Mouse (Mus musculus) T-helper 2 cell (primary cell): ENCODE results near the gene Igf1r.

Source experiments
- in situ Hi-C: fragments of 300-600 bp; cut with MboI, MseI; formaldehyde crosslinking; loops from one replicate; pipeline ENCODE4 v1.15.1; 2025; ENCODE audit warnings: high pct_unique_total_duplicates

Gene Igf1r

DNA sequence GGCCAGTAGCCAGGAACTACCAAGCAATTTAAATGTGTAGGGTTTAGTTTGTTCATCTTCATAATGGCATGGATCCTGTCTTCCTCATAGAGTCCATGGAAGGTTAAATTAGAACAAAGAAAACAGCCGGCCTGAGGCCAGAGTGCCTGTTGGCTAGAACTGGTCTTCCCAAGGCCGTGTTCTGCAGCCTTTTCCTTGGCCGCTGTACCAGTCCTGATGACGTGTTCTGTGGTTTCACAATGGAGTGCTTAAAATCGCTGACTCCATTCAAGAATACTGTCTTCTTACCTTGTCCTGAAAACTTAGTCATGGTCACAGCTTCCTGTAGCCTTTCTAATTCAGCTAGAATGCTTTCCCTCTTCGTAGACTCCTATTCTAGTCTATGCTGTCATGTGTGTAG lies 53.9 kb downstream of the Igf1r start:
- in situ Hi-C loops = no loop called here

DNA sequence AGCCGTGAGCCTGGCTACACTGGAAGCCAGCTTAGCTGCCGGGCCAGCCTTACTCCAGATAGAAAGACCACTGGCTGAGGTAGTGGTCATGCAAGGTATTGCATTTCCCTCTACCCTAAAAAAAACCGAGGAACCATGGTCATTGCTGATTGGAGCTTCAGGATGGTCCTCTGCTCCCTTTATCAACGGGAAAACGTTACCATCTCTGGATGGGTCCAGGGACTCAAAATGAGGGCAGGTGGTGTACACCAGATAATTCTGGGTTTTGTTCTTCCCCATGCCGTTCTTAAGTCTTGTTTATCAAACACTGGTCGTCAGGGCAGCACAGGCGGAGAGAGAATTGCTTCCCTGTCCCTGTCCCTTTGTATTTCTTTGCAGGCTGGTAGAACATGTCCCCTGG lies 57.0 kb downstream of the Igf1r start:
- in situ Hi-C loops = no loop called here

DNA sequence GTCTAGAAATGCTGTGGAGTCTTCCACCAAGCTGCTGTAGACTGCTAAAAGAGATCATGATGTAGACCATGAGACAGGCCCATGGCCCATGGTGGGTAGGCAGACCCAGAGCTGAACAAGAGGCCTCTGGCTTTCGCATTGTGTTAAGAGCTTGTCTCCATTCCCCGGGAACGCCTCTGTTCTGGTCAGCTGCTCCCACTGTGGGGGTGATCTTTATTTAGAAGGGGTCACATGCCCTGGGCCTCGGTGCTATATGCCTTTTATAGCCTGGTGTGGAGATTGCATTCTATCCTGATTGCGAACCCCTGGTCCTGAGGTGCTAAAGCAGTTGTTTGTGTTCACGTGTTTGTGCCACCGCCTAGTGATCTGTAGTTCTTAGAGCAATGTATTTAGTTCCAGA lies 57.5 kb downstream of the Igf1r start:
- in situ Hi-C loops = no loop called here

DNA sequence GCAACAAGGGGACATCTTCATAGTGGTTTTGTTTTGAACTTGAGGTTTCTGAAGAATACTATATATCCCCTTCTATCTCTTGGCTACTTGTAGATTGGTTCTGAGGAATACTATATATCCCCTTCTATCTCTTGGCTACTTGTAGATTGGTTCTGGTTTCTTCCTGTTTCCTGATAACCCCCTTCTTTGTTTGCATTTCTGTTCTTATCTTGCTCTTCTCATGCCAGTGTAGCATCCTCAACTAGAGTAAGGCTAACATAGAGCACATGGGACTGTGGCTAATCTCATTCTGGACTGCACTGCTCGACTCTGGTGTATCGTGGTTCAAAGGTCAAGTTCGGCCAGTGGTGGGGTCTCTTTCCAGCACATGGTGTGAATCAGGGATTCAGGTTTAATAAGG lies 58.2 kb downstream of the Igf1r start:
- in situ Hi-C loops = no loop called here

DNA sequence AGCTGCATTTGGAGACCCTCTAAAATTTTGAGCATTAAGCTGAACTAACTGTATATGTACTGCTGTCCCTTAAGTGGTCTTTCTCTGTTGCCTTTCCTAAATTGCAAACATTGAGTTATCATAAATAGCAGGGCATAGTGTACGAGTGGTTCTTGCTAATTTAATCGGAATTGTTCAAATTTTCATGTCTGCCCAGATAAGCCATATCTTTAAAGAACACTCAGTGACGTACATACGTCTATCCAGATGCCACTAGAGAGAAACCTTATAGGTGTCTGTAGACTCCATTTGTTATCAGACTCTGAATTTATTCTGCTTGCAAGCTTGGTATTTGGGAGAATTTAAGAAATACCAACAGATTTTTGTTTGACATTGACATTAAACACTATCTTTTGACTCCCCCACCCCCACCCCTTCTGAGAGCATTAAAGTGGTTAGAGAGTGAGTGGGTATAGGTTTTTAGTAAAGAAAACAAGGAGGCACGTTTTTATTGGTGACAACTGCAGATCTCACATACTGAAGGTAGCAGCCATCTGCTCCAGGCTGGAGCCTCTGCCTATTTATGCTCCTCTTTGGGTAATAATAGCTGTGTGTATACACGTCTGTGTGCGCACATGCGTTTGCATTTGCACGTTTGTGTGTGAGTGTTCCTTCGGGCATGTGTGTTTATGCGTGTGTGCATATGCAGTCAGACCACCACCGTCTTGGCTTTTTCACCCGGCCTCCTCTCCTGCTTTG lies 58.9 kb downstream of the Igf1r start:
- in situ Hi-C loops = no loop called here

DNA sequence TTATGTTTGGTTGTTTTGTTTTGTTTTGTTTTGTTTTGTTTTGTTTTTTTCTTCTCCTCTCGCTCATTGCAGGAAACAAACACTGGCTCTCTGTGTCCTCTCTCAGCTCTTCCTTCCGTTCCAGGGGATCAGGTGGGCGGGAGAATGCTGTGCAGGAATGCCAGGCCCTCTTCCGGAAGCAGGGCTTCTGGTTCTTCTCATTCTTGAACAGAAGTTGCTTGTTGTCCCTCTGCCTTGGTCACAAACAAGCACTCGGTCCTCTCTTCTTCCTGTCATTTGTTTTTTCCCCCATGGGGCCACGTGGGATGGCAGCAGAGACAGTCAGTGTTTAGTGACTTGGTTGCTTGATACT lies 59.5 kb downstream of the Igf1r start:
- in situ Hi-C loops = no loop called here

DNA sequence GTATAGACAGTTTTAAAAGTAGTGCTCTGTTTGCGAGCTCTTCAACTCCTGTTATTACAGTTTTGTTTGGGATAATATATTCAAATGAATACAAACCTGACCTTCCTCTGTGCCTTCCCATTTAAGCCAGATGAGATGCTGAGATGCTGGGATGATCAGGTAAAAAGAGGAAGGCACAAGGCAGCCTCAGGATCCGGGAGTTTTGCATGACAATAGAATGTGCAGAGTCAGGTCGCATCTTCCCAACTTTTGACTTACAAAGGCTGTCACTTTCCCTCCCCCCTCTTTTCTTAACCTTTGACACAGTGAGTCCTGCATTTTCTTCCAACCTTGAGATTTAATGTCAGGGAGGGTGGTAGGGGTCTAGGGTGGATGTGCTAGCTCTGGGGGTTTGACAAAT lies 61.9 kb downstream of the Igf1r start:
- in situ Hi-C loops = no loop called here

DNA sequence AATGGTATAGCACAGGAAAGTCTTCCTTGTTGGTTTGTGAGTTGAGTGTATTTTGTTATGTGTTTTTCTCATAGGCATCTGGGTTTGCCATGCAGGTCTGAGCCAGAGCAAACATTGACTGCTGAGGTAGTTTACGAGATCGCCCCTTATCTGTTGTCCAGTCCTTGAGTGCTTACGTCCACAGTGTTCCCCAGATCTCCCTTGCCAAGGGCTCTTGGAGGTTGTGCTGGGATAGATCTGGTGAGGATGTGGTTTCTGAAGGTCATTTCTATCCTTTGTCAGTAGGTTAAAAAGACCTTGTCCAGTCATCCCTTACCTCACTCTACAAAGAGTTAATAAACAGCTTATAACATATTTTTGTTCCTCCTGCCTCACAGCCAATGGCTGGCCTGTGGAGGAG lies 62.8 kb downstream of the Igf1r start:
- in situ Hi-C loops = no loop called here

DNA sequence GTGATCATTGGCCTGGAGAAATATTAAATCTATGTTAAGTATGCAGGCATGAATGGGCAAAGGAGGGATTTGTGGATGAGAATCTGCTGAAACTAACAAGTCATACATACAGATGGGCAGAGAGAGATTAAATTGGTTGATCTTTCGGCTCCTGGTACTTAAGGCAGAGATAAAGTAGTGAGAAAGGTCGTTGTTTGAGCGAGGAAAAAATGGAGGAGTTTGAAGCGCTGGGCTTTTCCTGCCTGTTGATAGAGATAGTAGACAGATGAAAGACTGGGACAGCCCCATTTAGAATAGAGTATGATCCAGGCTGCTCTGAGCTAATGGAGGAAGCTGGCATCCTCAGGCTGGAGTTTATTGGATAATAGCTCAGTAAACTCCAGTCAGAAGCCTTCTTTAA lies 65.4 kb downstream of the Igf1r start:
- in situ Hi-C loops = no loop called here

DNA sequence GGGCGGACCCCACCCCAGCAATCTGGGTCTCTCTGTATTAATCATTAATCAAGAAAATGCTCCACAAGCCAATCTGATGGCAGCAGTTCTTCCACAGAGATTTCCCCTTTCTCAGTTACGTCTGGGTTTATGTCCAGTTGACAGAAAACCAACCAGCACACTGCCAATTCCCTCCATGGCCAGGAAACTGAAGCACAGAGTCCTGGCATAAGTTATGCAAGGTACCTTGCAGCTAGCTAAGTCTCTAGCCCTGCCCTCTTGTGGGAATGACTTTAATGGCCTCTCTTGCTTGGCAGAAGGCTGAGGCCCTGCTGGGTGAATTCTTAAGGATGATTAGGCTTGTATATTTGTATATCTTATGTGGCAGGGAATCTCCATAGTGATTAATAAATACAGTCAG lies 67.9 kb downstream of the Igf1r start:
- in situ Hi-C loops = no loop called here

DNA sequence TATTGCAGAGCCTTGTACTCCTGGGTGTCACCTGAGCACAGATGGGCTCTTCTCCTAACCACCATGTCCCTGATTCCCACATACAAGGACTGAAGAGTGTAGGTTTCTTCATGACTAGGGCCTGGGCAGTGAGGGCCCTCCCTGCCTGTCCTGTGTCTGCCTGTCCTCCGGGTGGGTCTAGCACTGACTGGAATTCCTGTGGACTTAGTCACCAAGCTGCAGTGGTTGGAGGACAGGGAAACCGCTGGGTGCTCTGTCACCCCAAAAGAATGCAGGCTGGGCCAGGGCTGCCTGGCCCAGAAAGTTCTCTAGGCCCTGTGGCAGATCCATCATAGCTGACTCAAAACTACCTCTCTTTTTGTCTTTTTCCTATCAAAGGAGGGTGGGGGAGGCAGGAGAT lies 69.1 kb downstream of the Igf1r start:
- in situ Hi-C loops = no loop called here

DNA sequence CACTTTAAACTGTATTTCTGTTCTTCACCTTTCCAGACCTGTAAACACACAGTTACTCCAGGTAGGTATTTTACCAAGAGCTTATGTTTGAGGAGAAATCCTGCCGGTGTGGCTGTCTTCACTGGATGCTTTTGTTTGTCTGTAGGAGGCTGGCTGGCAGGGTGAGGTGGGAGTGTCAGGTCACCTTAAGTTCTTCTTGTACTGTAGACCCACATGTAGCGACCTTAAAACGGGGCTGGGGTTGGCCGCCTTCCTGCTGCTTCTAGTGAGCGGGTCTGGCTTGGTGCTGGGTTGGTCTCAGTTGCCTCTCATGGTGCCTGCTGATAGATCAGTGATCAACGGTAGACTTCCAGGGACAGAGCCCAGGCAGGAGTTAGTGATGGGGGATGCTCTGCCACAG lies 69.6 kb downstream of the Igf1r start:
- in situ Hi-C loops = no loop called here

DNA sequence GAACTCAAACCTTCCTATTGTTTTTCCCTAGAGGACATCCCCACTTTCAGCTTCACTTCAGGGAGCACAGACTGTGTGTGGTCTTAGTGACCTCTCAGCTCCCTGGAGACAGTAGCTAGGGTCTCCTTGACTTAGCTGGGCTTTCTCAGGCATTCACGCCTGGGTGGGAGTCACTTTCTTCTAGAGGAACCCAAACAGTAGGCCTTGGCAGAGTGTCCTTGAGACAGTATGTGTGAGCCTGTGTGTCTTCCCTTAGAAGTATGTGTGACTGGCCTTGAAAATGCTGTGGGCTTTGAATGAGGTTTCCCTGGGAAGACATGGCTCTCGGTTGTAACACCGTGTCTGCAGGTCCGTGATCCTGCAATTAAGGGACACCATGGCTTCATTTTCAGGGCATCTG lies 71.3 kb downstream of the Igf1r start:
- in situ Hi-C loops = no loop called here

DNA sequence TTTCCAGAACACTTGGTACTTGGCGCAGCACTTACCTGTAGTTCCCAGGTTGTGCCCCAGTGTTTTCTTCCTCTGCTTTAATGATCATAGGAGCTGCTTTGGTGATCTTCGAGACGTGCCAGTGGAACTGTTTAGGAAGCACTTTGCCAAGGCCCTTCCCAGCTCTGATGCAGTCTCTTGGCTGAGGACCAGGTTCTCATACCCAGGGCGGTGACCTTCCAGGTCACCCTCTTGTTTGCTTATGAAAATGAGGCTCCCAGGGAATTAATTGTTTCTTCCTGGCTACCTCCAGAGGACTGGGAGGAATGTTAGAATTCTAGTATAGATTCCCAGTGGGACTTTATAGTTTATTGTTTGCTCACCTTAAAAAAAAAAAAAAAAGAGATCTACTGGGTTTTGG lies 72.0 kb downstream of the Igf1r start:
- in situ Hi-C loops = no loop called here

DNA sequence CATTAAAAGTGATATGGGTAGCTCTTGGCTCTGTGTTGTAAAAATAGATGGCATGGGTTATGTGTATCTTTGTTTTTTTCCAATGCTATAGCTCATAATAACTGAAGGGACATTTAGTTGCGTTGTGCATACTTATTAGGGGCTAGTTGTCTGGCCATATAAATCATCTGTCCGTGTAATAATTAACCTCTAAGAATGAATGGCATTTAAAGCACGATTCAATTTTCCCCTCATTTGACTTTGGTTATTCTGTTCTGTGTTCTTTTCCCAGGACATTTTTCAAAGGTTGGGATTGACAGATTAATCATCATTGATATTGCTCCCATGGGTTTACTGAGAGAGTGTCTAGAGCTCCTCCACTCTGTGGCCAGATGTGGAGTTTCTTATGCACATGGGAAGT lies 72.8 kb downstream of the Igf1r start:
- in situ Hi-C loops = no loop called here

DNA sequence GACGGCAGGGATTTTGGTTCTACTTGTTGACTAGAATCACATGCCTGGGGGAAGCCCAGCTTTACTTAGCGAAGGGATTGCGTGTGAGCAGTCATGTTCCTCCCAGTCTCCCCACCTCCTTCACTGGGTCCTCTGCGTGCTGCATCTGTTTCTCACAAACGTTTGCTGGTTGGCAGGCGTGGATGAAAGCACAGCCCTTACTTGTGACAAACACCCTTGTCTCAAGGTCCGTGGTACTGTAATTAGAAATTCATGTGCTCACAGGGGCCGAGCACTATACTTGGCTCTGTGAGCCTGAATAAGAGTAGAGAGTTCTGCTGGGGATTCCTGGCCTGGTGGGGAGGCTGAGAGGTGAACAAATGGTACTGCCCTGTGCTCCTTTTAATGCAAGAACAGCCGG lies 73.4 kb downstream of the Igf1r start:
- in situ Hi-C loops = no loop called here

DNA sequence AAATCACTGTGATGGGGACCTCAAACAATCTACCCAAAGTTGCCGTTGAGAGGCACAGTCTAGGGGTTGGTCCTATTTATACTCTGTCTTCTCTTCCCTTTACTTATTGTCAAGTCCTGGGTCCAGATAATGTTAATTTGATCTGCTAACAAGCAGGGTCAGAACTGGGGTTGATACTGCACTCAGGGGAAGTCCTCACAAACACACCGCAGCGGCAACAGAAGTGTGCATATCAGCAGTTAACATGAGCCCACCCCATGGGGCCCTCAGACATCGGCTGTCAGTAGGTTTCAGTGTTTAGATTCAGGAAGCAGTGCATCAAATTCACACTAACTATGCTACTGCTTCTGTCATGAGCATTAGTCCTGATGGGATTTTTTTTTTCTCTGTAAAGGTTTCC lies 75.5 kb downstream of the Igf1r start:
- in situ Hi-C loops = no loop called here

DNA sequence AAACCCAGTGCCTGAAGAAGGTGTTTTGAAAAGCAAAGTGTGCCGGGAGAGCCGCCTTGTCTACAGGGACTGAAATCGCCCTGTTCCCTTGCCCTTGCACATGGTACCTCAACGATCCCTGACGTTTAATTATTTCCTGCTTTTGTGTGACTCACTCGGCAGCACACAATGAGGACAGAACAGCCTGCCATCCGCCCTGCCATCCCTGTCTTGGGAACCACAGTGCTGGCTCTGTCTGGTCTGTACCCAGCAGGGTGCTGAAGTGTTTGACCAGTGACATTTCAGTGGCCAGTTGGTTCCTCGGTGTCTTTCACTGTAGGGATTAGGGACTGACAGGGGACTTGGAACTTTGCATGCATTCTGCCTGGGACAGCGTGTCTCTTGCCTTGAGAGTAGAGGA lies 78.2 kb downstream of the Igf1r start:
- in situ Hi-C loops = no loop called here

DNA sequence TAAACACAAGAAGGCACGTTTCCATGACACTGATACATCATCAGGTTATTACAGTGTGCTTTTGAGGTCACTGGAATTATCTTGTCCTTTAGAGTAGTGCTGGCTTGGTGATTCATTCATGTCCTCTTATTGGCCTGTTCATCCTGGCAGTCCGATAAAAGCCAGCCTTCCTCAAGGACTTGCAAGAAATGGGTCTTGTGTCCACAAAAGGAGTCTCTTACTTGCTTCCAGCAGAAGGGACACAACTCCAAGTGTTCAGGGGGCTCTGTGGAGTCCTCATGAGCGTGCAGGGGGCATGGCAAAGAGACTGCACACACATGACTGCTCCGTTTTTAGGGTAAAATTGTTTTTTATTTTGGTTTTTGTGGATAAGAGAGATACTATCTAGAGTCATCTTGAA lies 83.9 kb downstream of the Igf1r start:
- in situ Hi-C loops = no loop called here

DNA sequence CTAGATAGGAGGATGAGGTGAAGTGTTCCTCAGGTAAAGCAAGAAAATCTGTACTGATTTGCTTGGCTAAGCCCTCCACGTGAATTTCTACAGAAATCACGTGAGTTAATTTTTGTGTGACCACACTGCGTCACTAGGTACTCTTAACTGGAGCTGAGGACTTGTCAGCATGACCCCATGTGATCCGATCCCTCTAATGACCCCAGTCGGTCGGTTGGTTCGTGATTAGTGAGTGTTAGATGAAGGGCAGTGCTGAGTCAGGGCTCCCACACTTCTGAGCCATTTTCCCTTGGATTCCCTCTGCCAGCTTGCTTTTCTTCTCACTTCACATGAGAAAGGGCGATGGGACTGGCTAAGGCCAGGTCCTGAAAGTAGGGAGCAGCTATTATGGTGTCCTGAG lies 86.2 kb downstream of the Igf1r start:
- in situ Hi-C loops = no loop called here

DNA sequence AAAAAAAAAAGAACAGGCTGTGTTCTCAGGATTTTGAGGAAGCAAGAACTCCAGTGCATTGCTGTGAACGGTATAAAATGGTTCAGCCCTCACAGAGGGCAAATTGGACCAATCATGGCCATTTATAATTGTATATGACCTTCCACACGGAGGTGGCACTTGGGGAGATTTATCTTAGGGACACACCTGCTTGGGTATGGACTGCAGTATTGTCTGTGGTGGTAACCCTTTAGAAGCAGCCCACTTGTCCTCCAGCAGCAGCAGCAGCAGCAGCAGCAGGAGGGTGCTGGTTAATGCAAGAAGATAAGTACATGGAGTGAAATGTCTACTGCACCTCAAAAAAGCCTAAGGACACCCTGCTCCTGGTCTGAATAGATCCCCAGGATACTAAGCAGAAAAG lies 86.9 kb downstream of the Igf1r start:
- in situ Hi-C loops = no loop called here

DNA sequence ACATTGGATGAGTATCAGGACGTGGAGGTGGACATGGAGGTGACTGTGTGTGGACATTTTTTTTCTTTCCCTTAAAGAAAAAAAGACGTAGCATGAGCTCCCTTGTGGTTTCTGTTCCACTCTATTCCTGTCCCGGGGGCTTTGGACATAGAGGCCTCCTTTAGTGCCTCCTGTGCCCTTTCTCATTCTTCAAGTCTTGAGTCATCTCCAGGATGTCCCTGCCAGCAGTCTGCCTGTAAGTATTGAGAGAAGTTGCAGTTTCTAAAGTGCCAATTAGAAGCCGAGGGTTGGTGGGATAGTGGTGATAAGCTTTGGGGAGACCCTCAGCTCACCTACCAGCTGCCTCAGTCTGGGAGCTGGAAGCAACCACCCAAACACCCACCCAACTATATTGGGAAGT lies 92.0 kb downstream of the Igf1r start:
- in situ Hi-C loops = no loop called here

DNA sequence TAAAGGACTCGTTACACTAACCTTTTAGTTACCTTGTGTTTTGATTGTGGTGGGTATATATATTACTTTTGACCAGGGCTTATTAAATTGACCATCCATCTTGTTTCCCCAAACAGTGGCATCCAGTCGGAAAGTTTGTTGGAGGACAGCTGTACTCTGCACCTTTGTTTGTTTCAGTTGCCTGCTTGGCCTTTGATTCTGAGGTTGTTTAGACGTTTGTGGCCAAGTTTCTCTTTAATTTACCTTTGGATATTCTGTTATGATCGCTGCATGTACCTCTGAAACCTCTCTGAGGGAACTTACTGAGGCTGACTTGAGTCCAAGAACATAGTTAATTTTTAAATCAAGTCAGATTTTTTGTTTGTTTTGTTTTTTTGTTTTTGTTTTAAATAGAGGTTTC lies 94.5 kb downstream of the Igf1r start:
- in situ Hi-C loops = no loop called here

DNA sequence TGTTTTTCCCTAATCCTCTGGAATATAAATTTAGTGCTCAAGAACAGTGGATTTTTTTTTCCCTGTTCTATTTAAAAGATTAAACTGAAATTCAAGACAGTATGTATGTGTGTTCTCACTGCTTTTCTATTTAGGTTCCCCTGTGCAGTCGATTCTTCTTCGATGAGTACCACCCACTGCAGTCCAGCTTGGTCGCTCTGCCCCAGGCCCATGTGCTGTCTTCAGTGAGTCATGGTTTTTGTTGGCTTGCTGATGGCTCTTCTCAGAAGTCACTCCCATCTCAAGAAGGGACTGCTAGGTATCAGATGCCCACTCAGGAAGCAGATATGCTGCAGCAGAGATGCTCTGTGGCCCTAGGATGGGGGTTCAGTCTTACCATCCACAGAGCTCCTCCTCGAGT lies 95.9 kb downstream of the Igf1r start:
- in situ Hi-C loops = no loop called here

DNA sequence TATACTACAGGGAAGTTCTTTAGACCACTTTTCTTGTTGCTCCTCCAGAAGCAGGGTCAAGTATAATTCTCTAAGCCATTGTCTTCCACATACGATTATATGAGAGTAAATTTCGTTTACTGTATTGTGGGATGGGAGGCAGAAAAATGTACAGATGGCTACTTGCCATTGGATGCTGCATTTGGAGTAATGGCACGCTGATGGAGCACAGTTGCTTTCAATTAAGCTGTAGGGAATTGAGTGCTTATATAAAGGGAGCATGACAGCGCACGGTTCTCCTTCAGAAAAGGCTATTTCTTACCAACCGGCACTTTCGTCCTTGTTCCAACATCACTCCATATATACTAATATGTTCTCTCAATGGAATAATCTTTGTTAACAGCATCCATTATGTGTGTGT lies 96.4 kb downstream of the Igf1r start:
- in situ Hi-C loops = no loop called here
